Mouse (Mus musculus) granulocyte monocyte progenitor cell, adult 5-6 weeks (primary cell): ENCODE results near the gene Nxpe3. TPM values are rescaled to one million over a fixed set of nuclear protein-coding genes. Genes with fewer than 3 reads are reported as not detected.
"Not testable (repeated sequence)": the region's sequence is repeated elsewhere in the genome, so short reads cannot be mapped to it uniquely, and the experiment has no call there.

Experiments
- ATAC-seq: replicated peaks from 2 replicates; pipeline ENCODE4 v1.8.0; 2016; ENCODE audit warnings: mild to moderate bottlenecking, moderate TSS enrichment, inconsistent platforms; ENCODE audit not compliant: poor library complexity, severe bottlenecking
- total RNA-seq, 2 experiments: library from RNA; stranded (forward) in 1 of 2; stranded (reverse) in 1 of 2; fragments of 200-712, 200-1000 nt in 1 of 2; fragments of >200 nt in 1 of 2; fragmentation: Nextera tagmentation in 1 of 2; gene quantifications; 2 replicates each; pipeline ENCODE4 v1.2.3; 2014 to 2017

The Nxpe3 gene
- total RNA-seq, 2 experiments from 2014 or later: 4.2 to 4.9 TPM

GRCm38 (mm10) chr16:55838510-55839474 lies 56.3 kb downstream of the Nxpe3 start, which contains the start of gene Nfkbiz:
Gene Nfkbiz (minus strand): TSS chr16:55838899.
- ATAC-seq: peak; percentile 68

GRCm38 (mm10) chr16:55838129-55838509 lies 57.0 kb downstream of the Nxpe3 start:
- no peak for ATAC-seq

GRCm38 (mm10) chr16:55837653-55838052 lies 57.4 kb downstream of the Nxpe3 start:
- ATAC-seq: not testable (repeated sequence)

- ATAC-seq: no peak
Observed at GRCm38 (mm10) chr16:55837168-55837567, 57.9 kb downstream of the Nxpe3 start.

- ATAC-seq: peak; percentile 50
Observed at GRCm38 (mm10) chr16:55835798-55836197, 59.3 kb downstream of the Nxpe3 start.

GRCm38 (mm10) chr16:55832617-55833016 lies 62.5 kb downstream of the Nxpe3 start:
- no peak for ATAC-seq

GRCm38 (mm10) chr16:55832040-55832439 lies 63.0 kb downstream of the Nxpe3 start:
- peak; percentile 23 for ATAC-seq

GRCm38 (mm10) chr16:55831451-55831850 lies 63.6 kb downstream of the Nxpe3 start:
- ATAC-seq: no peak

- no peak for ATAC-seq
Observed at GRCm38 (mm10) chr16:55823398-55824155, 71.5 kb downstream of the Nxpe3 start.

- ATAC-seq: no peak
Observed at GRCm38 (mm10) chr16:55822741-55823397, 72.2 kb downstream of the Nxpe3 start.

- peak; percentile 81 for ATAC-seq
Observed at GRCm38 (mm10) chr16:55821997-55822740, 72.9 kb downstream of the Nxpe3 start.

GRCm38 (mm10) chr16:55821571-55821981 lies 73.5 kb downstream of the Nxpe3 start:
- peak; percentile 6 for ATAC-seq

- peak; percentile 44 for ATAC-seq
Observed at GRCm38 (mm10) chr16:55820916-55821570, 74.0 kb downstream of the Nxpe3 start.

- ATAC-seq: no peak
Observed at GRCm38 (mm10) chr16:55820161-55820915, 74.7 kb downstream of the Nxpe3 start.

- no peak for ATAC-seq
Observed at GRCm38 (mm10) chr16:55819186-55819861, 75.8 kb downstream of the Nxpe3 start.

GRCm38 (mm10) chr16:55817717-55818515 lies 77.2 kb downstream of the Nxpe3 start:
- ATAC-seq: no peak

- ATAC-seq: no peak
Observed at GRCm38 (mm10) chr16:55816202-55816941, 78.7 kb downstream of the Nxpe3 start.
